Mouse (Mus musculus): ENCODE measurements around the gene Tspoap1. TPM values are rescaled to one million over a fixed set of nuclear protein-coding genes. Genes with fewer than 3 reads are reported as not detected.

Tspoap1 gene
- polyA plus RNA-seq, 1 experiment from 2014 or later = 54.5 TPM

DNA sequence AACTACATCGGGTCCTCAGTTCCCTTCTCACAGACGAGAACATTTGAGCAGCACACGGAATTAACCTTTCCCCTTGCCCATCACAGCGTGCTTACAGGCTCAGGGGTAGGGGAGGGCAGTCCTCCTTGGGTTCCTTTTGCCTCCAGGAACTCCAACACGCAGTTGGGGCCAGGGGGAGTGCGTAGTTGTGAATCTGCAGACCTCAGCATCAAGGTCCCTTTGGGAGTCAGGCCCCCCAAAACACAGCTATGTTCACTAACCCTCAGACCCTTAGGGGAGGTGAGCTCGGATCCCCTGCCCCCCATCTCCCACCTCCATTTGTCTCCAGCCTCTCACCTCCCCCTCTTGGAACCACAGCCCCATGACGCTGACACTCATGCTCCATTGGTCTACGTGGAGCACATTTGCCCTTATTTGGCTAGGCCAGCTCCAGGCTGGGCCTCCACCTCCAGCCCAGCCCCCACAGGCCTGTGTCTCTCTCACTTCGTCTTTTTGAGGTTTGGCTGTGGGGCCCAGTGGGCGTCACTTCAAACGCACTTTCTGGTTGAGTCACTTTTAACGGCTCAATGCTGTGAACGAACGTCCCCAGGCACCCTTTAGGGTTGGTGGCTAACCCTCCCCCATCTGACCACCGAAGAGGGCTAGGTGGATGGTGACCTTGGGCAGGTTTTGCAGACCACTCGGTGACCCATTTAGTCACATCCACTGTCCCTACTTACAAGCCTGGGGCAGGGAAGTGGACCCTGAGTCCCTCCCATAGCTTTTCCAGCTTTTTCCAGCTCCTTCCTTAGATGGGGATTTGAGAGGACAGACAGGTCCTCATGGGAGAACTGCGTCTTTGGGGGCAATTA, 10.9 kb upstream of the Tspoap1 start:
- H3K4me3 ChIP-seq (replicated peaks; ENCODE audit: low read depth, low read length) = no peak overlapping the region
- H3K27me3 ChIP-seq (ENCODE audit: control insufficient read depth, insufficient read depth, low read length) = no peaks in the 10 kb centered on the region
- ATAC-seq (ENCODE audit: low FRiP score, low TSS enrichment) = no peak
- 56% methylated on average over 18 of the region's 18 CpGs for WGBS
- no peak overlapping the region for H3K4me2 ChIP-seq (ENCODE audit: low read length)
- no peaks in the 10 kb centered on the region for H3K9me3 ChIP-seq (ENCODE audit: control insufficient read depth, low read length)
- H3K9ac ChIP-seq (replicated peaks; ENCODE audit: low read length) = no peak overlapping the region
- no peak overlapping the region for H3K27ac ChIP-seq (replicated peaks; ENCODE audit: low read depth, low read length)
- no peak for DNase-seq
- H3K36me3 ChIP-seq (ENCODE audit: control insufficient read depth, insufficient read depth, low read length) = peaks cover 12% of the 10 kb centered on the region
- H3K4me1 ChIP-seq (ENCODE audit: control insufficient read depth, insufficient read depth, low read length) = no peaks in the 10 kb centered on the region

DNA sequence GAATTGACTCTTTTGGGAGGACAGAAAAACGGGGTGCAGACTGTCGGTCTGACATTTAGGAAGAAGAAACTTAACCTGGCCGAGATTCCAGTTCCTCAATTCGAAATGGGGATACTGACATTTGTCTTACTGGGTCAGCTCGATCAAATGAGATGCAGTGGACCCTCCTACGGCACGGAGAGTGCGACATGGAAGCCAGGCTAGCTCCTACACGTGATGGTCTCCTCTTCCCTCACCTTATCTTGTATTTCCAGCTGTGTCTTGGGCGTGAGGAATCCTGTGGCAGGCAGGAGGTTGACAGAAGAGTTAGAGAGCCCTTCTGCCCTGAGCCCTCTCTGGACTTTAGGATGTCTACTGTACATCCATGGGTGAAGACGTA, 10.3 kb upstream of the Tspoap1 start:
- H3K27ac ChIP-seq (replicated peaks; ENCODE audit: low read depth, low read length) = no peak overlapping the region
- H3K4me1 ChIP-seq (ENCODE audit: control insufficient read depth, insufficient read depth, low read length) = no peaks in the 10 kb centered on the region
- WGBS = 86% methylated on average over 11 of the region's 11 CpGs
- H3K9ac ChIP-seq (replicated peaks; ENCODE audit: low read length) = no peak overlapping the region
- DNase-seq = no peak
- peaks cover 6% of the 10 kb centered on the region for H3K36me3 ChIP-seq (ENCODE audit: control insufficient read depth, insufficient read depth, low read length)
- H3K4me2 ChIP-seq (ENCODE audit: low read length) = no peak overlapping the region
- H3K4me3 ChIP-seq (replicated peaks; ENCODE audit: low read depth, low read length) = no peak overlapping the region
- no peak for ATAC-seq (ENCODE audit: low FRiP score, low TSS enrichment)
- no peaks in the 10 kb centered on the region for H3K9me3 ChIP-seq (ENCODE audit: control insufficient read depth, low read length)
- no peaks in the 10 kb centered on the region for H3K27me3 ChIP-seq (ENCODE audit: control insufficient read depth, insufficient read depth, low read length)

DNA sequence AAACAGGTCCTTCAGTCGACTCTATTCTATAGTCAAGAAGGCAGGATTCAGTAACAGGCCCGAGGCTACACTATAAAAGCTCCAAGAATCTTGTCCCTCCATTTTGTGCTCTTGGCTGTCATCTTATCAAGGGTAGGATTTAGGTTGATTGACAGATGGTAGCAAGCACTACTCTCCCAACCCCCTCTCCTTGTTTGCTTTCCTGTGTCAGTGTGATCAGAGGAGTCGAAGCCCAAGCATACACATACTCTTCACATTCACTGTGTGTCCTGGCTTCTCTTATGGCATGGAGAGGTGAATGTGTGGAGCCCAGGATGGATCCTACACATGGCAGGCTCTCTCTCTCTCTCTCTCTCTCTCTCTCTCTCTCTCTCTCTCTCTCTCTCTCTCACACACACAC, 9.8 kb upstream of the Tspoap1 start:
- Histone ChIP-seq H3K9ac (replicated peaks; ENCODE audit: low read length) (no peak overlapping the region), H3K27me3 (ENCODE audit: control insufficient read depth, insufficient read depth, low read length) (no peaks in the 10 kb centered on the region), H3K27ac (replicated peaks; ENCODE audit: low read depth, low read length) (no peak overlapping the region), H3K36me3 (ENCODE audit: control insufficient read depth, insufficient read depth, low read length) (peaks cover under 1% of the 10 kb centered on the region; the same call in 1 of the 2 replicates), H3K9me3 (ENCODE audit: control insufficient read depth, low read length) (no peaks in the 10 kb centered on the region), H3K4me2 (ENCODE audit: low read length) (no peak overlapping the region), H3K4me1 (ENCODE audit: control insufficient read depth, insufficient read depth, low read length) (no peaks in the 10 kb centered on the region), H3K4me3 (replicated peaks; ENCODE audit: low read depth, low read length) (no peak overlapping the region)
- WGBS = 71% methylated on average over 3 of the region's 3 CpGs
- no peak for ATAC-seq (ENCODE audit: low FRiP score, low TSS enrichment)
- no peak for DNase-seq

DNA sequence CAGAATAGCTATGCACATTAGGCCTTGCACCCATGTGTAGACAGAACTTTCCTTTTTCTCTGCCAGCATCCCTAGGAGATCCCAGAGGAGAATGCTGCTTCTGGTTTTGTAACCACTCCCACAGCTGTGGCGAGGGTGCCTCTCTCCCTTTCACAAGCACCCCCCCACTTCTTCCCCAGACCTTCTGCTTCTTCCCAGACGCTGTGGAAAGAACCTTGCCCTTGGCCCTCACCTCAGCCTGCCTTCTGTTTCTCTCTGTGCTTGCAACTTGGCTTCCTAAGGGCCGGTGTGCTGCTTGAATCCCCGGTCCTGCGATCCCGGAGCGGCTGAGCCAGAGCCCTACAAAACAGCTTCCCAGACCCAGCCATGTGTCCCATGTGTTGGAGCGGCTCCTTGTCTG, 9.3 kb upstream of the Tspoap1 start:
- Histone ChIP-seq H3K4me3 (replicated peaks; ENCODE audit: low read depth, low read length) (no peak overlapping the region), H3K4me1 (ENCODE audit: control insufficient read depth, insufficient read depth, low read length) (no peaks in the 10 kb centered on the region), H3K9ac (replicated peaks; ENCODE audit: low read length) (no peak overlapping the region), H3K9me3 (ENCODE audit: control insufficient read depth, low read length) (no peaks in the 10 kb centered on the region), H3K27ac (replicated peaks; ENCODE audit: low read depth, low read length) (no peak overlapping the region), H3K4me2 (ENCODE audit: low read length) (no peak overlapping the region), H3K27me3 (ENCODE audit: control insufficient read depth, insufficient read depth, low read length) (no peaks in the 10 kb centered on the region), H3K36me3 (ENCODE audit: control insufficient read depth, insufficient read depth, low read length) (no peaks in the 10 kb centered on the region)
- no peak for ATAC-seq (ENCODE audit: low FRiP score, low TSS enrichment)
- WGBS = 79% methylated on average over 8 of the region's 8 CpGs
- DNase-seq = no peak

DNA sequence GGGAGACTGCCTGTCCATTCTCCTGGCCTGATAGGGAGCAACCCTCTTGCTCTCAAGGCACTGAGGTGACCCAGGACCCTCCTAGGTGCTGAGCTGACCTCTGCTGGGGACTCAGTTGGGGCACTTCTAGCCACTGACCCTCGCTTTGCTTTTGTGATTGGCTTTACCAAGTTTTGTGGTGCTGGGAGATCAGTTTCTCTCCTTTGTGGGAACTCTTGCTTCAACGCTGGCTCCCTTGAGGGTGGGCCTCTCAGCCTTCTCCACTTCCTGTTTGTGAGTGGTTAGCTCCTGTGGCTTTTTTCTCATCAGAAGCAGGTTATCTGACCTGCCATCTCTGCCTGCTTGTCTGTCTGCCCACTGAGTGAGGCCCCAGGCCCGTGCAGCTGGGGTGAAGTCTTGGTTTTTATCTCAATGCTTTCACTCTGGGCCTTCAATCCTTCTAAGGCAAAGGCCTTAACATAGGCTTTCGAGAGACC, 8.8 kb upstream of the Tspoap1 start:
- H3K4me3 ChIP-seq (replicated peaks; ENCODE audit: low read depth, low read length) = no peak overlapping the region
- no peak overlapping the region for H3K9ac ChIP-seq (replicated peaks; ENCODE audit: low read length)
- DNase-seq (no peak), ATAC-seq (ENCODE audit: low FRiP score, low TSS enrichment) (no peak)
- H3K27ac ChIP-seq (replicated peaks; ENCODE audit: low read depth, low read length) = no peak overlapping the region
- no peak overlapping the region for H3K4me2 ChIP-seq (ENCODE audit: low read length)
- H3K27me3 ChIP-seq (ENCODE audit: control insufficient read depth, insufficient read depth, low read length) = no peaks in the 10 kb centered on the region
- no peaks in the 10 kb centered on the region for H3K4me1 ChIP-seq (ENCODE audit: control insufficient read depth, insufficient read depth, low read length)
- WGBS = 69% methylated on average over 4 of the region's 4 CpGs
- H3K36me3 ChIP-seq (ENCODE audit: control insufficient read depth, insufficient read depth, low read length) = no peaks in the 10 kb centered on the region
- no peaks in the 10 kb centered on the region for H3K9me3 ChIP-seq (ENCODE audit: control insufficient read depth, low read length)

DNA sequence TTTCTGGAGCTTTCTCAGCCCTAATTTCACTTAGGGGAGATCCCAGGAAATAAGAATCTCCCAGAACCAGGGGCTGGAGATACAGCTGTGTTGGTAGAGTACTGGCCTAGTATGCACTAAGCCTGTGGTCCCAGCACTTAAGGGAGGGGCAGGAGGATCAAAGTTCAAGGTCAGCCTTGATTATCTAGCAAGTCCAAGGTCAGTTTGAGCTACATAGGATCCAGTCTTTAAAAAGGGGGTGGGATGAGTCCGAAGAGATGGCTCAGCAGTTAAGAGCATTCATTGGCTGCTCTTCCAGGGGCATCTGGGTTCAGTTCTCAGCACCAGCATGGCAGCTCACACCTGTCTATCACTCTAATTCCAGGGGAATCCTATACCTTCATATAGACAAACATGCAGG, 8.0 kb upstream of the Tspoap1 start:
- no peaks in the 10 kb centered on the region for H3K27me3 ChIP-seq (ENCODE audit: control insufficient read depth, insufficient read depth, low read length)
- H3K9ac ChIP-seq (replicated peaks; ENCODE audit: low read length) = no peak overlapping the region
- no peaks in the 10 kb centered on the region for H3K9me3 ChIP-seq (ENCODE audit: control insufficient read depth, low read length)
- H3K27ac ChIP-seq (replicated peaks; ENCODE audit: low read depth, low read length) = no peak overlapping the region
- ATAC-seq (ENCODE audit: low FRiP score, low TSS enrichment) = no peak
- H3K36me3 ChIP-seq (ENCODE audit: control insufficient read depth, insufficient read depth, low read length) = no peaks in the 10 kb centered on the region
- no peak overlapping the region for H3K4me3 ChIP-seq (replicated peaks; ENCODE audit: low read depth, low read length)
- no peaks in the 10 kb centered on the region for H3K4me1 ChIP-seq (ENCODE audit: control insufficient read depth, insufficient read depth, low read length)
- no peak for DNase-seq
- 78% methylated on average over 1 of the region's 1 CpGs for WGBS
- H3K4me2 ChIP-seq (ENCODE audit: low read length) = no peak overlapping the region

DNA sequence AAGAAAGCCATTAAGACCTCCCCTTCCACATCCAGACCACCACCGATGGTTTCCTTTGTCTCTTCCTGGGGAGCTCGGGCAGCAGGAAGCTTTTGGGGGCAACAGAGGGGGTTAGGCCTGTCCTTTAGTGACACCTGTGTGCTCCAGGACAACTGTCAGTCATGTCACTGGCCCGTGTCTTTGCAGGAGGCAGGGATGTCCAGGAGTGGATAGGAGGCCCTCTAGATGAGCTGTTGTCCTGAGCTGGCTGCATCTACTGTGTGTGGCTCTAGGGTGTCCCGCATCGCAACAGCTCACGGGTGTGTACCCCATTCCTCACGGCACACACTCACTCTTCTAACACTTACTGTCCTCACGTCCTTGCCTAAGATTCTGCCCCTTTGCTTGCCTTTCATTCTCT, 7.1 kb upstream of the Tspoap1 start:
- ATAC-seq (ENCODE audit: low FRiP score, low TSS enrichment) = no peak
- Histone ChIP-seq H3K27ac (replicated peaks; ENCODE audit: low read depth, low read length) (no peak overlapping the region), H3K4me1 (ENCODE audit: control insufficient read depth, insufficient read depth, low read length) (no peaks in the 10 kb centered on the region), H3K27me3 (ENCODE audit: control insufficient read depth, insufficient read depth, low read length) (no peaks in the 10 kb centered on the region), H3K9me3 (ENCODE audit: control insufficient read depth, low read length) (no peaks in the 10 kb centered on the region), H3K4me2 (ENCODE audit: low read length) (no peak overlapping the region), H3K4me3 (replicated peaks; ENCODE audit: low read depth, low read length) (no peak overlapping the region), H3K9ac (replicated peaks; ENCODE audit: low read length) (no peak overlapping the region), H3K36me3 (ENCODE audit: control insufficient read depth, insufficient read depth, low read length) (no peaks in the 10 kb centered on the region)
- 87% methylated on average over 8 of the region's 8 CpGs for WGBS
- no peak for DNase-seq

DNA sequence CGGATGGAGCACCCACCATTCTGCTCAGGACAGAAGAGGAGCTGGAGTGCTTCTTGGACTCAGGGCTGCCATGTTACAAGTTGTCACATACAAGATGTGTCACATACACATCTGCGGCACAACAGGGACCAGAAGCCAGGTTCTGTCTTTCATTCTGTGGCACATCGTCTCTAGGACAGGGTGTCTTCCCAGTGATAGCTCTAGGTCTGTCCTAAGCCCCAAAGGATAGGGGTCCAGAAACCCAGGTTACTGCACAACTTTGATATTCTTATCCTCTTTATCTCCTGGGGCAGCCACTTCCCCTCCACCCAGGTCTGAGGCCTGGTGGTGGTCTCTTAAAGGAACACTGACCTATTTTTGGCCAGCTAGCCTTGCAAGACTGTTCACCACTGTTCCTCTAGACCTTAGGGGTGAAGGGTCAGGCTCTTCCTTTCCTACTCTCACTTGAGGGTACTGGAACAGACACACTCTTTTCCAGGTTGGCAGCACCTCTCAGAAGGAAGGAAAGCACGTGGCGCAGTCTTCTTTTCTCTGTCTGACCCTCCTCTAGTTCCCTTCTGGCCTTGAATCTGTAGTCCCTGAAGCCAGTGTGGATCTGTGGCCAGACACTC, 6.3 kb upstream of the Tspoap1 start:
- no peak for DNase-seq
- no peak overlapping the region for H3K4me3 ChIP-seq (replicated peaks; ENCODE audit: low read depth, low read length)
- no peaks in the 10 kb centered on the region for H3K9me3 ChIP-seq (ENCODE audit: control insufficient read depth, low read length)
- WGBS = 91% methylated on average over 5 of the region's 5 CpGs
- H3K36me3 ChIP-seq (ENCODE audit: control insufficient read depth, insufficient read depth, low read length) = no peaks in the 10 kb centered on the region
- no peaks in the 10 kb centered on the region for H3K27me3 ChIP-seq (ENCODE audit: control insufficient read depth, insufficient read depth, low read length)
- no peaks in the 10 kb centered on the region for H3K4me1 ChIP-seq (ENCODE audit: control insufficient read depth, insufficient read depth, low read length)
- ATAC-seq (ENCODE audit: low FRiP score, low TSS enrichment) = no peak
- H3K27ac ChIP-seq (replicated peaks; ENCODE audit: low read depth, low read length) = no peak overlapping the region
- H3K9ac ChIP-seq (replicated peaks; ENCODE audit: low read length) = no peak overlapping the region
- no peak overlapping the region for H3K4me2 ChIP-seq (ENCODE audit: low read length)

DNA sequence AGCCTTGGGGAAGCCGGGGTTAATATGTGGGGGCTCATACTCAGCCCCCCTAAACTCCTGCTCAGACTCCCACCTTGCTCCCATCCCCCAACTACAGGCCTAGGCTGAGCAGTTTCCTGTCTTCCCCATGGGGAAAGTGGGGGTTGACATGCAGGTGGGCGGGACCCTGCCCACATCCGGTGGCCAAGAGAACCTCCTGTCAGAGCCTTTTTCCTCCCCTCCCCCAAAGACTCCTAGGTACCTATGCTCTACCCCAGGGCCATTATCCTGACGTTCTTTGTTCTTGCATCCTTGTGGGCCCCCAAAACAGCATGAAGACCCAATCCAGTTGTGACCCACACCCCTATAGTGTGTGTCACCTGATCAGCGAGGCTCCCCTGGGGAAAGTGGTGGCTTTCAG, 5.7 kb upstream of the Tspoap1 start:
- DNase-seq = no peak
- WGBS = 79% methylated on average over 5 of the region's 5 CpGs

More for the DNA sequence above, 5.7 kb upstream of the Tspoap1 start:
- H3K27ac ChIP-seq (replicated peaks; ENCODE audit: low read depth, low read length) = no peak overlapping the region
- H3K4me3 ChIP-seq (replicated peaks; ENCODE audit: low read depth, low read length) = no peak overlapping the region
- H3K9ac ChIP-seq (replicated peaks; ENCODE audit: low read length) = no peak overlapping the region
- peaks cover 4% of the 10 kb centered on the region; the same call in 1 of the 2 replicates for H3K4me1 ChIP-seq (ENCODE audit: control insufficient read depth, insufficient read depth, low read length)
- H3K9me3 ChIP-seq (ENCODE audit: control insufficient read depth, low read length) = no peaks in the 10 kb centered on the region
- no peaks in the 10 kb centered on the region for H3K36me3 ChIP-seq (ENCODE audit: control insufficient read depth, insufficient read depth, low read length)
- H3K27me3 ChIP-seq (ENCODE audit: control insufficient read depth, insufficient read depth, low read length) = no peaks in the 10 kb centered on the region
- no peak for ATAC-seq (ENCODE audit: low FRiP score, low TSS enrichment)
- no peak overlapping the region for H3K4me2 ChIP-seq (ENCODE audit: low read length)

Measured in midbrain, embryonic 14.5 days (tissue).